Mouse (Mus musculus) stomach, embryonic 16.5 days (tissue): ENCODE results near the gene Gbgt1. TPM values are rescaled to one million over a fixed set of nuclear protein-coding genes. Genes with fewer than 3 reads are reported as not detected.
A peak's percentile ranks its signal among the peaks of the same experiment; 100 is the strongest.

ENCODE experiments used
- ATAC-seq: fragments of 200-750 bp; cut with Nextera tagmentation; 2 replicates; pipeline ENCODE4 v1.8.0; 2017; ENCODE audit warnings: moderate number of reproducible peaks, moderate TSS enrichment; ENCODE audit not compliant: insufficient read depth, low FRiP score
- H3K27ac ChIP-seq: fragments of 300-500 bp; sonication (generic); 2 replicates; pipeline ENCODE4 v1.5.1; 2014; ENCODE audit warnings: low read length
- H3K27me3 ChIP-seq: fragments of 300-500 bp; sonication (generic); 2 replicates; pipeline ENCODE4 v1.6.1; 2014; ENCODE audit warnings: low read length, control low read depth, mixed read lengths; ENCODE audit not compliant: control insufficient read depth, insufficient read depth
- H3K36me3 ChIP-seq: fragments of 300-500 bp; sonication (generic); 2 replicates; pipeline ENCODE4 v1.6.1; 2014; ENCODE audit warnings: low read length; ENCODE audit not compliant: control insufficient read depth, insufficient read depth
- H3K4me1 ChIP-seq: fragments of 300-500 bp; sonication (generic); 2 replicates; pipeline ENCODE4 v1.6.1; 2014; ENCODE audit warnings: low read length, control low read depth, mixed read lengths; ENCODE audit not compliant: control insufficient read depth, insufficient read depth
- H3K4me2 ChIP-seq: fragments of 300-500 bp; sonication (generic); 2 replicates; pipeline ENCODE4 v1.6.1; 2014; ENCODE audit warnings: low read depth, low read length, mixed read lengths
- H3K4me3 ChIP-seq: fragments of 300-500 bp; sonication (generic); replicated peaks from 2 replicates; pipeline ENCODE4 v1.5.1; 2014; ENCODE audit warnings: mild to moderate bottlenecking, low read length
- H3K9ac ChIP-seq: fragments of 300-500 bp; sonication (generic); 2 replicates; pipeline ENCODE4 v1.6.1; 2014; ENCODE audit warnings: low read length
- H3K9me3 ChIP-seq: fragments of 300-500 bp; sonication (generic); replicated peaks from 2 replicates; pipeline ENCODE4 v1.6.1; 2016; ENCODE audit warnings: low read length, control low read depth; ENCODE audit not compliant: control insufficient read depth
- WGBS: fragments of 180-500 bp; shearing (Covaris S2); extraction: QIAGEN DNeasy Blood & Tissue Kit; methylation state at CpG from one replicate; pipeline ENCODE4 v1.1.7; 2014; 5-methylcytosine and 5-hydroxymethylcytosine counted together
- polyA plus RNA-seq: library from polyadenylated mRNA; unstranded; fragments of >200 nt; fragmentation: Nextera tagmentation; extraction: Ambion mirVana; gene quantifications from 2 replicates; pipeline ENCODE4 v1.2.1, GENCODE M21; 2015

Gene Gbgt1
- polyA plus RNA-seq, result 3.2 and 3.5 TPM in 2 replicates

DNA sequence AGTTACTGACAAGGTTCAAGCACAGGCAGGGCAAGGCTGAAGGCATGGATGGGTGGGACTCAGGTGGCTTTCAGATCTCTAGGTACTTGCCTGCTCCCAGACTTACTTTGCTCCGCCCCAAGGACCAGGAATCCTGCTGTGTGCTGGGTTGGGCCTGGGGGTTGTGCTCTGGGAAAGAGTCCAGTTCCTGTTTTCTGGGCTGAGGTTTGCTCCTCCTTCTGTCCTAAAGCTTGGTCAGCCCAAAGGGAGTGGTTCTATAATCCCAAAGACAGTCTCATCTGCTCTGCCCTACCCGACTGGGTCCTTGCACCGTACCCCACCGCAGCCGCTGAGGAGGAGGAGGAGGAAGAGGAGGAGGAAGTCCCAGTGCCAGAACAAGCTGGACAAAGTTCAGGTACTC is at the start of gene Gbgt1:
Gene Gbgt1, plus strand, starts transcription at position 221 of the 400 bp plus-strand sequence.
- Histone ChIP-seq H3K4me3 (peak within 1 kb of the TSS; percentile 30), H3K9ac (peak within 1 kb of the TSS; percentile 49), H3K9me3 (no peaks in the 10 kb centered on the region), H3K27me3 (no peaks in the 10 kb centered on the region), H3K36me3 (no peaks in the 10 kb centered on the region), H3K27ac (peak within 1 kb of the TSS; percentile 90), H3K4me2 (peak within 1 kb of the TSS; percentile 34), H3K4me1 (peaks cover 16% of the 10 kb centered on the region)
- peak; percentile 75; the same call in 1 of the 2 replicates for ATAC-seq
- WGBS, result 45% methylated on average over 5 of the region's 5 CpGs

- H3K27me3 ChIP-seq, result no peaks in the 10 kb centered on the region
- ATAC-seq, result peak; percentile 18; the same call in 1 of the 2 replicates
- H3K4me2 ChIP-seq, result peak overlapping the region; percentile 95
- H3K9ac ChIP-seq, result peak overlapping the region; percentile 87
- H3K4me1 ChIP-seq, result peaks cover 3% of the 10 kb centered on the region
- H3K4me3 ChIP-seq, result peak overlapping the region; percentile 70
- H3K27ac ChIP-seq, result peak overlapping the region; percentile 44
- no peaks in the 10 kb centered on the region for H3K9me3 ChIP-seq
- 7% methylated on average over 11 of the region's 11 CpGs for WGBS
- no peaks in the 10 kb centered on the region for H3K36me3 ChIP-seq
Observed at GRCm38 (mm10) chr2:28447315-28447670, 49.4 kb upstream of the Gbgt1 start.

DNA sequence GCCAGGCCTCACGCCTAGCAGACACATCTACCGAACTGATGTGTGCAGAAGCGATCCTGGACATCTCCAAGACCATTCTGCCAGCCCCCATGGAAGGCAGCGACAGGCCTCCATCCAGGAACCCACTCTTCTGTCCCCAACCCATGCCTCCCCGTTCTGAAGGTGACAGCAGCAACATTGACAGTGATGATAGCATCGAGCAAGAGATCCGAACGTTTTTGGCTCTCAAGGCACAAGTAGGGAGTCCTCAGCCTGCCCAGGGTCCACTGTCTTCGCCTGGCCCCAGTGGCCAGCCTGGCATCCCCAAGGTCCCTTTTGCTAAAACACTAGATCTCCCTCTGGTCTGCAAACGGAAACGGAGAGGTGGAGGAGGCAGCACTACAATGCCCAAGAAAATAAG is 45.0 kb upstream of the Gbgt1 start:
- Histone ChIP-seq H3K4me1 (peaks cover 3% of the 10 kb centered on the region), H3K27ac (no peak overlapping the region), H3K4me3 (no peak overlapping the region), H3K9me3 (no peaks in the 10 kb centered on the region), H3K9ac (no peak overlapping the region), H3K27me3 (no peaks in the 10 kb centered on the region), H3K4me2 (no peak overlapping the region), H3K36me3 (no peaks in the 10 kb centered on the region)
- WGBS, result 87% methylated on average over 11 of the region's 11 CpGs
- no peak for ATAC-seq

DNA sequence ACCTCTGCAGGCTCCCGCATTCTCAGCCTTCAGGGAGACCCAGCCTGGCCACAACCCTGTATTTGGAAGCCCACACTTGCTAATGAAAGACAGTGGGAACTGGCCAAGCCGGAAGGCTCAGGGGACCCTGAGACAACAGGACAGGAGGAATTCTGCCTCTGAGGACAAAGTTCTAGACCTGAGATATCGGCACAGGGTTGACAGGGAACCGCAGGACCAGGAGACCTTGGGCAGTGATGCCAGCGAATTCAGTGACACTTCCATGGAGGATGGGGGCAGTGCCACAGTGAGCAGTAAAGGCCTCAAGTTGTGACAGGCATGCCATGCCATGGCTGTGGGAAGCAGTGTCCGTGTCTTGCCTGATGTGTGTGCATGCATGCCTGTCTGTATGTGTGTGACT is 43.2 kb upstream of the Gbgt1 start:
- H3K4me2 ChIP-seq, result no peak overlapping the region
- no peaks in the 10 kb centered on the region for H3K4me1 ChIP-seq
- no peak overlapping the region for H3K27ac ChIP-seq
- no peaks in the 10 kb centered on the region for H3K27me3 ChIP-seq
- H3K4me3 ChIP-seq, result no peak overlapping the region
- H3K9ac ChIP-seq, result no peak overlapping the region
- WGBS, result 82% methylated on average over 6 of the region's 6 CpGs
- no peak for ATAC-seq
- no peaks in the 10 kb centered on the region for H3K36me3 ChIP-seq
- no peaks in the 10 kb centered on the region for H3K9me3 ChIP-seq

- no peaks in the 10 kb centered on the region for H3K9me3 ChIP-seq
- ATAC-seq, result no peak
- H3K36me3 ChIP-seq, result no peaks in the 10 kb centered on the region
- H3K4me3 ChIP-seq, result no peak overlapping the region
- no peaks in the 10 kb centered on the region for H3K27me3 ChIP-seq
- no peak overlapping the region for H3K27ac ChIP-seq
- no peak overlapping the region for H3K4me2 ChIP-seq
- H3K4me1 ChIP-seq, result no peaks in the 10 kb centered on the region
- WGBS, result 68% methylated on average over 1 of the region's 1 CpGs
- H3K9ac ChIP-seq, result no peak overlapping the region
Observed at GRCm38 (mm10) chr2:28456616-28457015, 40.1 kb upstream of the Gbgt1 start.

- peaks cover 3% of the 10 kb centered on the region; the same call in 1 of the 2 replicates for H3K4me1 ChIP-seq
- H3K27me3 ChIP-seq, result 0 out of 2 replicates have a peak, but pooled peaks cover 3% of the 10 kb centered on the region
Observed at GRCm38 (mm10) chr2:28463919-28464318, 32.8 kb upstream of the Gbgt1 start.

GRCm38 (mm10) chr2:28464919-28465318 is 31.8 kb upstream of the Gbgt1 start:
- WGBS, result 78% methylated on average over 9 of the region's 9 CpGs
- Histone ChIP-seq H3K4me2 (no peak overlapping the region), H3K27ac (no peak overlapping the region), H3K9ac (no peak overlapping the region), H3K27me3 (0 out of 2 replicates have a peak, but pooled peaks cover 3% of the 10 kb centered on the region), H3K9me3 (no peaks in the 10 kb centered on the region), H3K4me1 (peaks cover 3% of the 10 kb centered on the region; the same call in 1 of the 2 replicates), H3K4me3 (no peak overlapping the region), H3K36me3 (peaks cover 10% of the 10 kb centered on the region)
- ATAC-seq, result no peak

More at GRCm38 (mm10) chr2:28463919-28464318, 32.8 kb upstream of the Gbgt1 start:
- Histone ChIP-seq H3K27ac (no peak overlapping the region), H3K36me3 (no peaks in the 10 kb centered on the region; the same call in 1 of the 2 replicates), H3K4me2 (no peak overlapping the region), H3K4me3 (no peak overlapping the region), H3K9ac (no peak overlapping the region), H3K9me3 (no peaks in the 10 kb centered on the region)
- WGBS, result 47% methylated on average over 3 of the region's 3 CpGs
- no peak for ATAC-seq

DNA sequence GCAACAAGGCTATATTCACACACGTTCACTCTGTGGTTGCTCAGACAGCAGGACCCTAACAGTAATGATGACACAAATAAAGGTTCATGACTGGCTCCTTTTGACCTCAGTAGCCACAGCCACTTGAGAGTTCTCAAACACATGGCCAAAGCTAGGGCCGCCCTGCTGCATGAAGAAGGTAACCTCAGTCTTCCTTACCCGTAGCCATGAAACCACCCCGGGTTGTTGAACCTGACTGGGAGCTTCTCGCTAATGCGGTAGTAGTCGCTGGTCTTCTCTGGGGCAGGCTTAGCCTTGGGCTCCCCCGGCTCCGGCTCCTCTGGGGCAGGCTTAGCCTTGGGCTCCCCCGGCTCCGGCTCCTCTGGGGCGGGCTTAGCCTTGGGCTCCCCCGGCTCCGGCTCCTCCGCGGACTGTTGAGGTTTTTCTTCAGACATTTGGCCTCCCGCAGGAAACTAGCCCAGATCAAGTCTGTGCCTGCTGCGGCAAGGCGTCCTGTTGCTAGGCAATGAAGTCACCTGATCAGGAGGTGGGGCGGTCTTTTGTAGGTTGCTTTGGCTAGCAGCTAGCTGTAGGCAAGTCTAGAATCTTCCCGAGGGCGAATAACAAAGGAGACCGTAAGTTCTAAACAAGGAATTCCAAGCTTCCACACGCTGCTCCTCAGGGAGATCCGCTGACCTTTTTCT is 30.7 kb upstream of the Gbgt1 start, which contains the start of gene 1700007K13Rik:
Gene 1700007K13Rik, minus strand, starts transcription at position 497 of the 683 bp plus-strand sequence.
- Histone ChIP-seq H3K9ac (peak within 1 kb of the TSS; percentile 69), H3K4me1 (peaks cover 3% of the 10 kb centered on the region; the same call in 1 of the 2 replicates), H3K27me3 (0 out of 2 replicates have a peak, but pooled peaks cover 3% of the 10 kb centered on the region), H3K9me3 (no peaks in the 10 kb centered on the region), H3K4me3 (peak within 1 kb of the TSS; percentile 41), H3K4me2 (peak within 1 kb of the TSS; percentile 72), H3K36me3 (peaks cover 19% of the 10 kb centered on the region), H3K27ac (no peak within 1 kb of the TSS)
- peak; percentile 47; the same call in 1 of the 2 replicates for ATAC-seq
- 5% methylated on average over 25 of the region's 25 CpGs for WGBS

DNA sequence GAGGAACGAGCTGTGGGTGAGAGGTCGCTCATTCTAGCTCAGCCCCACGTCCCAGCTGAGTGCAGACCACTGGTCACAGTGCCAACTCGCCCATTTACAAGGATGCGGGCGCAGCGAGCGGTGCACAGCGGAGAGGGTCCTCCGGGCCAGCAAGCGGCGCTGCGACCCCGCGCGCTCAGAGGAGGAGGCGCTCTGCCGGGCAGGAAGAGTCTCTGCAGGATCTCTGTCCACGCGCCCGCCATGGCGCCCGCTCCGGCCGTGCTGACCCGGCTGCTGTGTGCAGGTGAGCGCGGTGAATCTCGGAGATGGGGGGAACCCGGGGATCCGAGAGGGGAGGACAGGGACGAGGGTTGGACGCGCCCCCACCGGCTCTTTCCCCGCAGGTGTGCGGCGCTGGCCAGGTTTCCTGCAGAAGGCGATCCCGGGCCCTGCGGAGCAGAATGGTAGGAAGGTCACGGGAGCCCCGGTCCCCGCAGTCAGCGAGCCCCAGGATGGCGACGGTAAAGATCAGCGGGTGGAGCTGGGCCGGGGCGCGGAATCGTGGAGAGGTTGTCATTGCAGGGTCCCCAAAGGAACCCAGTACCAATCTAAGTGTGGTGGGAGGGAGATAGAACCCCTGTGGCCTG is 28.7 kb upstream of the Gbgt1 start, which contains the start of gene Mrps2:
Gene Mrps2, plus strand, starts transcription at position 207 of the 626 bp plus-strand sequence.
- Histone ChIP-seq H3K4me2 (peak within 1 kb of the TSS; percentile 88), H3K4me3 (peak within 1 kb of the TSS; percentile 95), H3K27ac (peak within 1 kb of the TSS; percentile 22; the same call in 1 of the 2 replicates), H3K4me1 (peaks cover 3% of the 10 kb centered on the region; the same call in 1 of the 2 replicates), H3K36me3 (peaks cover 30% of the 10 kb centered on the region), H3K9me3 (no peaks in the 10 kb centered on the region), H3K27me3 (0 out of 2 replicates have a peak, but pooled peaks cover 3% of the 10 kb centered on the region), H3K9ac (peak within 1 kb of the TSS; percentile 98)
- under 1% methylated on average over 52 of the region's 52 CpGs for WGBS
- peak; percentile 93 for ATAC-seq
